Mouse (Mus musculus): ENCODE measurements around the gene Elp1.

Gene Elp1

GRCm38 (mm10) chr4:56768913-56769312, 33.2 kb downstream of the Elp1 start:
- DNase-seq (ENCODE audit: low read depth, low spot score): no peak

GRCm38 (mm10) chr4:56767861-56768284, 34.3 kb downstream of the Elp1 start:
- no peak for DNase-seq (ENCODE audit: low read depth, low spot score)

- no peak for DNase-seq (ENCODE audit: low read depth, low spot score)
Observed at GRCm38 (mm10) chr4:56757693-56758092, 44.4 kb downstream of the Elp1 start.

- DNase-seq (ENCODE audit: low read depth, low spot score): no peak
Observed at GRCm38 (mm10) chr4:56756966-56757600, 45.0 kb downstream of the Elp1 start.

- no peak for DNase-seq (ENCODE audit: low read depth, low spot score)
Observed at GRCm38 (mm10) chr4:56756021-56756420, 46.1 kb downstream of the Elp1 start.

GRCm38 (mm10) chr4:56747456-56747855, 54.7 kb downstream of the Elp1 start:
- no peak for DNase-seq (ENCODE audit: low read depth, low spot score)

- no peak for DNase-seq (ENCODE audit: low read depth, low spot score)
Observed at GRCm38 (mm10) chr4:56746345-56746744, 55.8 kb downstream of the Elp1 start.

- no peak for DNase-seq (ENCODE audit: low read depth, low spot score)
Observed at GRCm38 (mm10) chr4:56743363-56744195, 58.6 kb downstream of the Elp1 start, which contains the start of gene Actl7a. TSS of gene Actl7a (plus strand) at chr4:56743413.

GRCm38 (mm10) chr4:56742698-56743097, 59.4 kb downstream of the Elp1 start:
- DNase-seq (ENCODE audit: low read depth, low spot score): no peak

- no peak for DNase-seq (ENCODE audit: low read depth, low spot score)
Observed at GRCm38 (mm10) chr4:56741041-56741493, 61.1 kb downstream of the Elp1 start, which contains the start of gene Actl7b. TSS of gene Actl7b (minus strand) at chr4:56741443.

- no peak for DNase-seq (ENCODE audit: low read depth, low spot score)
Observed at GRCm38 (mm10) chr4:56740611-56741010, 61.5 kb downstream of the Elp1 start.

- no peak for DNase-seq (ENCODE audit: low read depth, low spot score)
Observed at GRCm38 (mm10) chr4:56740020-56740485, 62.1 kb downstream of the Elp1 start, which contains the start of gene Gm26657. TSS of gene Gm26657 (plus strand) at chr4:56740070.

- DNase-seq (ENCODE audit: low read depth, low spot score): peak; percentile 34
Observed at GRCm38 (mm10) chr4:56725839-56726238, 76.3 kb downstream of the Elp1 start.

GRCm38 (mm10) chr4:56723237-56723636, 78.9 kb downstream of the Elp1 start:
- DNase-seq (ENCODE audit: low read depth, low spot score): no peak

GRCm38 (mm10) chr4:56722346-56722745, 79.8 kb downstream of the Elp1 start:
- no peak for DNase-seq (ENCODE audit: low read depth, low spot score)

- DNase-seq (ENCODE audit: low read depth, low spot score): peak; percentile 43
Observed at GRCm38 (mm10) chr4:56721469-56721868, 80.7 kb downstream of the Elp1 start.

- no peak for DNase-seq (ENCODE audit: low read depth, low spot score)
Observed at GRCm38 (mm10) chr4:56720403-56720802, 81.7 kb downstream of the Elp1 start.

- DNase-seq (ENCODE audit: low read depth, low spot score): no peak
Observed at GRCm38 (mm10) chr4:56719456-56719855, 82.7 kb downstream of the Elp1 start.

GRCm38 (mm10) chr4:56718573-56719442, 83.3 kb downstream of the Elp1 start:
- DNase-seq (ENCODE audit: low read depth, low spot score): no peak

GRCm38 (mm10) chr4:56717932-56718331, 84.2 kb downstream of the Elp1 start:
- DNase-seq (ENCODE audit: low read depth, low spot score): no peak

GRCm38 (mm10) chr4:56716801-56717200, 85.3 kb downstream of the Elp1 start:
- DNase-seq (ENCODE audit: low read depth, low spot score): no peak

GRCm38 (mm10) chr4:56713155-56713554, 89.0 kb downstream of the Elp1 start:
- DNase-seq (ENCODE audit: low read depth, low spot score): no peak
